Mouse (Mus musculus): ENCODE measurements around the gene Zfp712.

- TF ChIP-seq POLR2A (IDR thresholded peaks at IDR 0.05; ENCODE audit: low read depth, low read length) (no peak), CTCF (IDR thresholded peaks at IDR 0.05; ENCODE audit: extremely low read depth, insufficient read depth, insufficient read length, insufficient replicate concordance) (no peak)
Observed at GRCm38 (mm10) chr13:67081946-67082345, 21.0 kb upstream of the Zfp712 start.
